Mouse (Mus musculus): Measurements from ENCODE around the gene Cdc42ep2.

GRCm38 (mm10) chr19:5954031-5954710, 29.6 kb upstream of the Cdc42ep2 start:
- TF ChIP-seq CTCF (IDR thresholded peaks at IDR 0.05), result no peak
- TF ChIP-seq EP300 (IDR thresholded peaks at IDR 0.05), result no peak

All from lung, postnatal 0 days (tissue).